Mouse (Mus musculus): ENCODE measurements at regions not wholly inside any gene's neighbourhood (a gene's known extent, or its start where the extent isn't known, plus 50 kb on each side); places are given as distances from the start of the nearest gene placed in this dataset.
A peak's percentile ranks its signal among the peaks of the same experiment; 100 is the strongest.

GRCm38 (mm10) chr9:27214023-27214422 is 58.8 kb upstream of the Jam3 start:
- H3K9ac ChIP-seq (replicated peaks; ENCODE audit: low read length): no peak overlapping the region
- H3K36me3 ChIP-seq (ENCODE audit: insufficient read depth, low read length): no peaks in the 10 kb centered on the region
- no peaks in the 10 kb centered on the region for H3K27me3 ChIP-seq (ENCODE audit: insufficient read depth, low read length)
- peak; percentile 20 for DNase-seq (ENCODE audit: low spot score)
- no peaks in the 10 kb centered on the region for H3K4me1 ChIP-seq (ENCODE audit: insufficient read depth, low read length)
- H3K9me3 ChIP-seq (ENCODE audit: low read length): no peaks in the 10 kb centered on the region
- no peak for ATAC-seq
- H3K27ac ChIP-seq: no peak overlapping the region
- H3K4me2 ChIP-seq (ENCODE audit: low read depth, low read length): no peak overlapping the region
- 44% methylated on average over 3 of the region's 3 CpGs for WGBS
- no peak for TF ChIP-seq CTCF (IDR thresholded peaks at IDR 0.05; ENCODE audit: low read depth)
- no peak overlapping the region for H3K4me3 ChIP-seq (ENCODE audit: low read length)

GRCm38 (mm10) chr9:27208840-27209239 is 53.6 kb upstream of the Jam3 start:
- Histone ChIP-seq H3K36me3 (ENCODE audit: insufficient read depth, low read length) (no peaks in the 10 kb centered on the region), H3K4me3 (ENCODE audit: low read length) (no peak overlapping the region), H3K27ac (no peak overlapping the region), H3K4me1 (ENCODE audit: insufficient read depth, low read length) (no peaks in the 10 kb centered on the region), H3K4me2 (ENCODE audit: low read depth, low read length) (no peak overlapping the region), H3K9ac (replicated peaks; ENCODE audit: low read length) (no peak overlapping the region), H3K9me3 (ENCODE audit: low read length) (no peaks in the 10 kb centered on the region), H3K27me3 (ENCODE audit: insufficient read depth, low read length) (no peaks in the 10 kb centered on the region)
- no peak for TF ChIP-seq CTCF (IDR thresholded peaks at IDR 0.05; ENCODE audit: low read depth)
- WGBS: 74% methylated on average over 3 of the region's 3 CpGs
- no peak for DNase-seq (ENCODE audit: low spot score)
- no peak for ATAC-seq

All from hindbrain, postnatal 0 days (tissue).